Comparison of ENCODE assay signal across 9 mouse cellular contexts in genomic region chr5:20913372-20914275, GRCm38 (mm10). TPM values are rescaled to one million over a fixed set of nuclear protein-coding genes. Genes with fewer than 3 reads are reported as not detected.
DNase-seq lines count a peak whose midpoint lies in the region; ATAC-seq and TF ChIP-seq lines count a peak whose summit lies in the region.
"Had no signal": no experiment of that assay in that cellular context is flagged by ENCODE, and none has a peak within 500 bp of the region (broad histone marks: within the 10 kb centered on the region; RNA-seq: fewer than 3 reads in every experiment).

No protein-coding gene starts in this region.

- H3K9me3 ChIP-seq in heart, embryonic 10.5 days: no peaks in the 10 kb centered on the region
- H3K9me3 ChIP-seq in intestine, embryonic 14.5 days (ENCODE audit: control insufficient read depth, low read length): no peaks in the 10 kb centered on the region

- no peak for TF ChIP-seq EP300 in heart, adult 2 months (IDR thresholded peaks at IDR 0.05; ENCODE audit: insufficient read depth, low read depth, low read length)

- H3K4me2 ChIP-seq in intestine, embryonic 14.5 days (ENCODE audit: low read length): no peak overlapping the region

- no peak for TF ChIP-seq POLR2A in heart, adult 2 months (IDR thresholded peaks at IDR 0.05; ENCODE audit: insufficient read depth, low read depth, low read length)
- no peak for TF ChIP-seq POLR2A in cerebellum, adult 2 months (IDR thresholded peaks at IDR 0.05; ENCODE audit: borderline replicate concordance, insufficient read depth, low read length)

- H3K27me3 ChIP-seq in heart, adult 2 months (ENCODE audit: control insufficient read depth, insufficient read depth, low read length): no peaks in the 10 kb centered on the region
- H3K27me3 ChIP-seq in heart, embryonic 10.5 days (ENCODE audit: insufficient read depth, poor library complexity, severe bottlenecking): no peaks in the 10 kb centered on the region
- H3K27me3 ChIP-seq in cerebellum, adult 2 months (ENCODE audit: control insufficient read depth, insufficient read depth, low read length): no peaks in the 10 kb centered on the region
- H3K27me3 ChIP-seq in intestine, embryonic 14.5 days (replicated peaks; ENCODE audit: control insufficient read depth, insufficient read depth, low read length): no peaks in the 10 kb centered on the region

- H3K27ac ChIP-seq in heart, adult 2 months: no peak overlapping the region
- no peak overlapping the region for H3K27ac ChIP-seq in heart, embryonic 10.5 days
- H3K27ac ChIP-seq in cerebellum, adult 2 months (ENCODE audit: insufficient read depth, low read length): no peak overlapping the region
- no peak overlapping the region for H3K27ac ChIP-seq in intestine, embryonic 14.5 days (ENCODE audit: low read depth)
- H3K27ac ChIP-seq: macrophage had no signal

- H3K9ac ChIP-seq in heart, adult 2 months (ENCODE audit: low read depth, low read length): no peak overlapping the region
- H3K9ac ChIP-seq in intestine, embryonic 14.5 days (ENCODE audit: low read length): no peak overlapping the region

- H3K36me3 ChIP-seq in heart, adult 2 months (ENCODE audit: control insufficient read depth, insufficient read depth, low read length): no peaks in the 10 kb centered on the region; the same call in none of the 2 replicates
- H3K36me3 ChIP-seq in heart, embryonic 10.5 days: no peaks in the 10 kb centered on the region
- H3K36me3 ChIP-seq in intestine, embryonic 14.5 days (ENCODE audit: control insufficient read depth, insufficient read depth, low read length): no peaks in the 10 kb centered on the region

- intact Hi-C loops in heart, adult 2 months (cut with DNase I): loop anchor here (1.0 to 10.0 kb wide), 5 partner anchors 39 to 341 kb away; partner anchors contain the start of gene Ptpn12

- 63% methylated on average over 11 of the region's 11 CpGs for WGBS in heart, adult 2 months
- WGBS in heart, embryonic 10.5 days: 75% methylated on average over 11 of the region's 11 CpGs
- WGBS in cerebellum, adult 2 months: 59% methylated on average over 11 of the region's 11 CpGs
- 78% methylated on average over 11 of the region's 11 CpGs for WGBS in intestine, embryonic 14.5 days

- peaks cover 5% of the 10 kb centered on the region for H3K79me2 ChIP-seq in heart, adult 2 months (replicated peaks; ENCODE audit: control insufficient read depth, insufficient read depth, low read length)

- no peaks in the 10 kb centered on the region for H3K4me1 ChIP-seq in heart, adult 2 months (ENCODE audit: control insufficient read depth, insufficient read depth, low read length)
- no peaks in the 10 kb centered on the region for H3K4me1 ChIP-seq in heart, embryonic 10.5 days
- H3K4me1 ChIP-seq in cerebellum, adult 2 months (ENCODE audit: control insufficient read depth, insufficient read depth, low read length): peaks cover 5% of the 10 kb centered on the region
- no peaks in the 10 kb centered on the region for H3K4me1 ChIP-seq in intestine, embryonic 14.5 days (replicated peaks; ENCODE audit: control insufficient read depth, insufficient read depth, low read length)

- no peak for ATAC-seq in intestine, embryonic 14.5 days (replicated peaks; ENCODE audit: low FRiP score, low TSS enrichment, low read depth)

- peak; percentile 54 to 60 for DNase-seq in heart, adult 2 months
- DNase-seq in heart, embryonic 10.5 days (ENCODE audit: low spot score): no peak
- DNase-seq in cerebellum, adult 2 months: peak; percentile 63 to 75
- peak; percentile 49 to 88 for DNase-seq in frontal cortex, adult 2 months (ENCODE audit: extremely low spot score in 1 of 2, low spot score in 1 of 2)
- peak; percentile 73 for DNase-seq in intestine, embryonic 14.5 days (ENCODE audit: low spot score)
- peak; percentile 74 to 79 for DNase-seq in left cerebral cortex, adult 18-20 months (ENCODE audit: low spot score in 2 of 2)
- peak; percentile 68 for DNase-seq in mesoderm, embryonic 11.5 days (ENCODE audit: low read depth, low spot score)
- peak; percentile 73 for DNase-seq in right cerebral cortex, postnatal 4 days

- peak; percentile 90 for TF ChIP-seq CTCF in heart, adult 2 months (IDR thresholded peaks at IDR 0.05)
- TF ChIP-seq CTCF in cerebellum, adult 2 months (IDR thresholded peaks at IDR 0.05; ENCODE audit: borderline replicate concordance, insufficient read depth, low read depth, low read length): peak; percentile 49; the same call in 1 of the 2 replicates

- no peak overlapping the region for H3K4me3 ChIP-seq in heart, adult 2 months
- no peak overlapping the region for H3K4me3 ChIP-seq in heart, embryonic 10.5 days
- H3K4me3 ChIP-seq in cerebellum, adult 2 months (replicated peaks; ENCODE audit: insufficient read depth, low read depth, low read length): no peak overlapping the region
- no peak overlapping the region for H3K4me3 ChIP-seq in intestine, embryonic 14.5 days (ENCODE audit: low read depth, low read length)

RNA-seq across cellular contexts. Expression of gene Tmem60, which starts 31.6 kb away (rescaled TPM):
- total RNA-seq in heart, adult 2 months (2021): 10 to 100 TPM; 20.9 to 28.3 TPM
- 23.3 and 31.7 TPM in 2 replicates for polyA plus RNA-seq in heart, adult 2 months (2012; rRNA removed)
- 53.1 and 53.7 TPM in 2 replicates for polyA plus RNA-seq in heart, embryonic 10.5 days (2016; fragmentation: Nextera tagmentation; extraction: Ambion mirVana)
- polyA plus RNA-seq in cerebellum, adult 2 months (2012; rRNA removed): 44.4 and 50.7 TPM in 2 replicates
- polyA plus RNA-seq in frontal cortex, adult 2 months (2012; rRNA removed): 27.9 and 30.8 TPM in 2 replicates
- polyA plus RNA-seq in intestine, embryonic 14.5 days (2014; fragmentation: Nextera tagmentation; extraction: Ambion mirVana): 54.7 and 61.3 TPM in 2 replicates
- total RNA-seq in left cerebral cortex, adult 18-20 months (2021): 10 to 100 TPM; 23.9 to 25.9 TPM

RNA-seq across cellular contexts. Expression of gene Phtf2, which starts 31.7 kb away (rescaled TPM):
- total RNA-seq in heart, adult 2 months (2021): 10 to 100 TPM; 61.2 to 75.2 TPM
- 14.3 and 35.7 TPM in 2 replicates for polyA plus RNA-seq in heart, adult 2 months (2012; rRNA removed)
- polyA plus RNA-seq in heart, embryonic 10.5 days (2016; fragmentation: Nextera tagmentation; extraction: Ambion mirVana): 27.7 and 45.6 TPM in 2 replicates
- polyA plus RNA-seq in cerebellum, adult 2 months (2012; rRNA removed): 10.2 and 10.8 TPM in 2 replicates
- polyA plus RNA-seq in frontal cortex, adult 2 months (2012; rRNA removed): 11.5 and 12.4 TPM in 2 replicates
- polyA plus RNA-seq in intestine, embryonic 14.5 days (2014; fragmentation: Nextera tagmentation; extraction: Ambion mirVana): 11.4 and 14.5 TPM in 2 replicates
- total RNA-seq in left cerebral cortex, adult 18-20 months (2021): 10 to 100 TPM; 16.1 to 16.5 TPM

RNA-seq across cellular contexts. Expression of gene Rsbn1l, which starts 42.6 kb away (rescaled TPM):
- total RNA-seq in heart, adult 2 months (2021): 10 to 100 TPM; 11.5 to 15.1 TPM
- 3.7 and 8.4 TPM in 2 replicates for polyA plus RNA-seq in heart, adult 2 months (2012; rRNA removed)
- polyA plus RNA-seq in heart, embryonic 10.5 days (2016; fragmentation: Nextera tagmentation; extraction: Ambion mirVana): 5.1 and 5.2 TPM in 2 replicates
- 12.9 and 14.4 TPM in 2 replicates for polyA plus RNA-seq in cerebellum, adult 2 months (2012; rRNA removed)
- polyA plus RNA-seq in frontal cortex, adult 2 months (2012; rRNA removed): 12.0 and 12.5 TPM in 2 replicates
- polyA plus RNA-seq in intestine, embryonic 14.5 days (2014; fragmentation: Nextera tagmentation; extraction: Ambion mirVana): 7.1 and 8.6 TPM in 2 replicates
- 10 to 100 TPM; 19.1 to 21.2 TPM for total RNA-seq in left cerebral cortex, adult 18-20 months (2021)
